Mouse (Mus musculus) embryo, embryonic 9.5 days (tissue): Measurements from ENCODE around the gene Rpap2.
A peak's percentile ranks its signal among the peaks of the same experiment; 100 is the strongest.

Experiments
- DNase-seq: peaks from one replicate; pipeline ENCODE4 v3.0.0-alpha.2; 2017; ENCODE audit errors: extremely low spot score

Rpap2 gene

DNA sequence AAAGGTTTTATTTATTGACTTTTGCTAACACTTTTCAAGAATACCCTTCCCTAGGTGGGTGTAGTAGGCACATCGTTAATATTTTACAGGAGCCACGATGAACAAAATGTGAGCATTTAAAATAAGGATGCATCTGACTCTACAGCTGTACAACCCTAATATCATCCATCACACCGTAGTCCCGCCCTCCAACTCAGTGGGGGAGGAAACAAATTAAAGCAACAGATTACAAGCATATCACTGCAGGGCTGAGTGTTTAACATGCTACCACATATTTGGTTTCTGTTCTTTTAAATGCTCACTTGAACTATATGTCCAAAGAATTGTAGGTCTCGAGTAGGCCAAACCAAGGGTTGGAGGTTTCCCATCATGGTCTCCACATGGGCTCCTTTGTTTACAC, 90.0 kb downstream of the Rpap2 start:
- no peak for DNase-seq

DNA sequence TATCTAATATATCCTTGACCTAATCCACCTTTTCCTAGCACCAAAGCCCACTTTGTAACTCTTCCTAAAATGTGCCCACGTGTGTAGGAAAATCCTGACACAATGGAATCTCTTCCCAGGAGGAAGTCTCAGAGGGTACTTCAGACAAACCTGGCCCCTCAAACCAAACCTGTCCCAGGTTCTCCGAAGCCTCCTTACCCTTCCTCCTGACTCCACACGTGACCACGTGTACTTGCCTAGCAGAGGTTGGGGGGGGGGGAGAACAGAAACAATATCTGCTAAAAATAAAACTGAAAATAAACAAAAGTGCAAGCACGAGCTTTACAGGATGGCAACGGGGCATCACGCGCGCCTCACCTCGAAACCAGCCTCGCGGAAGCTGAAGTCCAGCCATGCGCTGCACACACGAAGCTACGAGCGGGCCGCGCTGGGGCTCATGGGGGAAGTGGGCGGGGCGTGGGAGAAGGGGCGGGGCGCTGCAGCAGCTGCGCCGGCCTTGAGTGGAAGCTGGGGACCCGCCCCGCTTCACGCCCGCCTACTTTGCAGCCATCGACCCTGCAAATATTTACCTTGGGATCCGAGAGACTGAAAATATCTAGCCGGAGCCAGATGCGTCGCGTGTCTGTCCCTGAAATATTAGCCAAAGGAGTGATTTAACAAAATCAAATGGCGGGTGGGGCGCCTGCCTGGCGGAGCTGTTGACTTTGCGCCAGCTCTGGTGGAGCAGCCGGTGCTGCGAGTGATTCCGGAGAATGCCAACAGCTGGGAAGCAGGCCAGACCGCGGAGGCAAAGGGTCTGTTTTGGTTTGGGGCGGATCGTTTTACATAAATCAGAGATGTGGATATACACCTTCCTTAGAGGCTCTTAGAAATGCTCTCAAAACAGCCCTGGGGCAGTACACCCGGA, 90.7 kb downstream of the Rpap2 start:
- DNase-seq, result peak; percentile 85

GRCm38 (mm10) chr5:107688499-107688866, 91.3 kb downstream of the Rpap2 start:
- DNase-seq, result no peak

DNA sequence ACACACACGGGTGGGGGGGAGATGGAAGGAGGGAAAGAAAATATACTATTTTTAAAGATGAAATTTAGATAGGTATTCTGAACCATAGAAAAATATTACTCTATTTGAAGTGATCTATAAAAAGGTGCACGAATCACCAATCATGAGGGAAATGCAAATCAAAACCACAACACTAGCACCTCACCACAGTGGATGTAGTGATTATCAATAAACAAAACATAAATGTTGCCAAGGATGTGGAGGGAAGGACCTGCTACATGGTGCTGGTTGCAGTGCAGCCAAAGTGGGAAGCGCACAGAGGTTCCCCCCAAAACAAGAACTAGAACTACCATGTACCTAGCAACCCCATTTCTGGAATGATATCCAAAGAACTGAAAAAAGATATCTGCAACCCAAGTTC, 97.8 kb downstream of the Rpap2 start:
- no peak for DNase-seq

- no peak for DNase-seq
Observed at GRCm38 (mm10) chr5:107698888-107699287, 101.7 kb downstream of the Rpap2 start.

GRCm38 (mm10) chr5:107700873-107701272, 103.7 kb downstream of the Rpap2 start:
- DNase-seq, result no peak

GRCm38 (mm10) chr5:107701658-107702057, 104.5 kb downstream of the Rpap2 start:
- DNase-seq, result no peak

DNA sequence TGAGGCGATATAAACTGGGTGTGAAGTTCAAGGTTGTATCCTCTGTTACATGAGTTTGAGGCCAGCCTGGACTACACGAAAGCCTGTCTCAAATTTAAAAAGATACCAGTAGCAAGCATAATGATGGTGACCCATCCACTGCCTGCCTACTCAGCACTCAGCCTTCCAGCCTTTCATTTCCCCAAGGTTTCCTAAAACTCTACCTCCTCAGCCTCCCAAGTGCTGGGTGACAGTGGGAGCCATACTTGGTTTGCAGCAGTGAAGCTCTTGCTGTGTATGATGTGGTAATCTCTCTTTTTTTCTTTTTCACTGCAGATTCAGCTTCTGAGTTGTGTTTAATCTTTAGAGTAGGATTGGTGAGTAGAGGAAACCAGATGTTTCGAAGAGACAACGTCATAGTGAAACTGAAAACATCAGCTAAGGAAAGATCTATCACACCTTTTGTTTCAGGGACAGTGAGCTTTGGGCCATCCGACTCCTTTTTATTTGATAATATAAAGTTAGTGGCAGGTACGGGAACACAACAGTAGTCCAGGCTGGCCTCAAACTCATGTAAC, 106.1 kb downstream of the Rpap2 start:
- no peak for DNase-seq

DNA sequence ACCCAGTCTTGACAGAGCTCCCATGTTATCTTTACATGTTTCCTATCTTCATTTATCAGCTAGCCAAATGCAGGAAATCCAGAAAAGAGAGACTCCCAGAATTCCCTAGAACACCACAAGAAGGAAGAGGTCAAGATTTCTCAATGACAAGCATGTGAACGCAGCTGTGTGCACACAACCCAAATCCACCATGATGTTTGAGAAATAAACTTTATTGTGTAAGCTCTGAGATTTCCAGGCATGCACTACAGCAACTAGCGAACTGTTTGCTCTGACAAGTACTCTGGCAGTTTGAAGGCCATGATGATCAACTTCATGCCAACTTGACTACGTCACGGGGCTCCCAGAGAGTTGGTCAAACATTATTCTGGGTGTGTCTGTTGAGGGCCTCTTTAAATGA, 108.6 kb downstream of the Rpap2 start:
- no peak for DNase-seq

DNA sequence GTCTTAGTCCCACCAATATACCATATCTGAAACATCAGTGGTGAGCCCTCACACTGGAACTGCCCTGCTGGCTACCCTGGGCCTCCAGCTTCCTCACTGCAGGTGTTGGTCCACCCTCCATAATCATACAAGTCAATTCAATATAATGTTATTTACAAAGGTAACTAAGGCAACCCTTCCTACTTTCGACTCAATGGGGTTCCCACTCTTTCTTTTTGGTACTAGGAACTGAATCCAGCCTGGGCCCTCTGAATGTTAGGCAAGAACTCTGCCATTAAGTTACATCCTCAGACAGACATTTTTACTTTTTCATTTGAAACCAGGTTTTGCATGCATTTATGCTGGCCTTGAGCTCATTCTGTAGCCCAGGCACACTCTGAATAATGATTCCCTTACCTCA, 109.1 kb downstream of the Rpap2 start:
- DNase-seq, result no peak

- no peak for DNase-seq
Observed at GRCm38 (mm10) chr5:107708124-107708797, 111.1 kb downstream of the Rpap2 start.
